Mouse (Mus musculus): ENCODE results near the gene Snx25. TPM values are rescaled to one million over a fixed set of nuclear protein-coding genes. Genes with fewer than 3 reads are reported as not detected.

The Snx25 gene
- polyA plus RNA-seq, 1 experiment from 2014 or later, result 4.8 TPM

GRCm38 (mm10) chr8:46010306-46010705 lies 141.7 kb downstream of the Snx25 start:
- Histone ChIP-seq H3K4me1 (peaks cover 27% of the 10 kb centered on the region), H3K4me3 (peak overlapping the region; percentile 40), H3K27me3 (replicated peaks) (no peaks in the 10 kb centered on the region), H3K9me3 (no peaks in the 10 kb centered on the region), H3K27ac (replicated peaks) (peak overlapping the region; percentile 82), H3K9ac (peak overlapping the region; percentile 70), H3K4me2 (peak overlapping the region; percentile 68), H3K36me3 (no peaks in the 10 kb centered on the region)
- WGBS, result 43% methylated on average over 2 of the region's 2 CpGs
- no peak; the same call in 1 of the 2 replicates for ATAC-seq (ENCODE audit: extremely low read depth, insufficient number of reproducible peaks, low FRiP score, low TSS enrichment)

DNA sequence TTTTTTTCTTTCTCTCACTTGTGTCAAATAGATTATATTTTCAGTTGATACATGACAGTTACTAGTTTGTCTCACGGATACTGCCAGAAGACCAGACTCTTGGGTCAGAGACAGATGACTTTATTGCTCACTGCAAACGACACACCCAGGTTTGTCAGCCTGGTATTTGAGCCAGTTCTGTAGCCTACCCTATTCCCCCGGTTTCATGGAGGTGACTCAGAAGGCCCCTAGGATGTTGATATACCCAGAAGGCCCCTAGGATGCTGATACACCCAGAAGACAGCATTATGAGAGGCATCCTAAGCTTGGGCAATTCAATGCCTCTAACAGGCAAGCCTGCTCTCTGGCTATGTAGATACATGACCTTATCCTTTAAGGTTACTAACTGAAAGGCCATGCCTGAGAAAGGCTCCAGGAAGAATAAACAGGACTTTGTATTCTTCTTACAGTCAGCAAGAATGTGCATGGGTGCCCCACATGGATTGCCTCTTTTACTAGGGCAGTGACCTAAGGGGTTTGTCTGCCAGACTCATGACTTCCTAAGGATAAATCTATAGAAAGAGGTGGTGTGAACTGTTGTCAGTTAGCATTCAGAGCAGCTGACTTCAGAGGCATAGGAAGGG lies 144.8 kb downstream of the Snx25 start:
- Histone ChIP-seq H3K27ac (replicated peaks) (no peak overlapping the region), H3K27me3 (replicated peaks) (no peaks in the 10 kb centered on the region), H3K36me3 (no peaks in the 10 kb centered on the region), H3K4me2 (no peak overlapping the region), H3K4me3 (no peak overlapping the region), H3K9ac (no peak overlapping the region), H3K9me3 (no peaks in the 10 kb centered on the region), H3K4me1 (peaks cover 32% of the 10 kb centered on the region)
- WGBS, result 76% methylated on average over 3 of the region's 3 CpGs
- no peak for ATAC-seq (ENCODE audit: extremely low read depth, insufficient number of reproducible peaks, low FRiP score, low TSS enrichment)

DNA sequence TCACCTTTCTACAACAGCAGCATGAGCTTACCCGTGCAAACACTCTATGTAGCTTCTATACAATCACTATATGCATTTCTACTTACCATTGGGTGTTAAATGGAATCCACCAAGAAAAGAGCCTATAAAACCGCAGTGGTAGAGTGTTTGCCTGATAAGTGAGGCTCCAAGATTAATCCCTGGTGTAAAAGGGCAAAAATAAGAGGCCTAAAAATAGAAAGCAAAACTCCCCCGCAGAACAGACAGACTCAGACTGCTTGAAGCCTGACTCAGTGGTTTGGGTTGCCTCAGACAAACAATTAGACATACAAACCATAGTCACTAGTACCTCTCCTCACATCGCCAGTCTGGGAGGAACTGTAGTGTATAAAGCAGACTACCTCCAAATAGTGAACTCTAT lies 146.4 kb downstream of the Snx25 start, which contains the start of gene Ankrd37:
TSS of gene Ankrd37 (minus strand) at position 112 of the 400 bp plus-strand sequence.
- Histone ChIP-seq H3K27ac (replicated peaks) (peak within 1 kb of the TSS; percentile 84), H3K9ac (peak within 1 kb of the TSS; percentile 52), H3K9me3 (no peaks in the 10 kb centered on the region), H3K4me1 (peaks cover 21% of the 10 kb centered on the region), H3K36me3 (no peaks in the 10 kb centered on the region), H3K4me2 (peak within 1 kb of the TSS; percentile 56), H3K27me3 (replicated peaks) (no peaks in the 10 kb centered on the region), H3K4me3 (peak within 1 kb of the TSS; percentile 15; the same call in 1 of the 2 replicates)
- no peak for ATAC-seq (ENCODE audit: extremely low read depth, insufficient number of reproducible peaks, low FRiP score, low TSS enrichment)
- WGBS, result 26% methylated on average over 4 of the region's 4 CpGs

GRCm38 (mm10) chr8:45999784-46000705 lies 151.9 kb downstream of the Snx25 start:
- peak overlapping the region; percentile 93 for H3K4me2 ChIP-seq
- peak overlapping the region; percentile 66 for H3K4me3 ChIP-seq
- no peaks in the 10 kb centered on the region for H3K27me3 ChIP-seq (replicated peaks)
- peak; percentile 99 for ATAC-seq (ENCODE audit: extremely low read depth, insufficient number of reproducible peaks, low FRiP score, low TSS enrichment)
- H3K4me1 ChIP-seq, result peaks cover 19% of the 10 kb centered on the region
- peak overlapping the region; percentile 97 for H3K27ac ChIP-seq (replicated peaks)
- H3K36me3 ChIP-seq, result peaks cover 26% of the 10 kb centered on the region
- H3K9me3 ChIP-seq, result no peaks in the 10 kb centered on the region
- peak overlapping the region; percentile 85 for H3K9ac ChIP-seq
- 6% methylated on average over 55 of the region's 55 CpGs for WGBS

DNA sequence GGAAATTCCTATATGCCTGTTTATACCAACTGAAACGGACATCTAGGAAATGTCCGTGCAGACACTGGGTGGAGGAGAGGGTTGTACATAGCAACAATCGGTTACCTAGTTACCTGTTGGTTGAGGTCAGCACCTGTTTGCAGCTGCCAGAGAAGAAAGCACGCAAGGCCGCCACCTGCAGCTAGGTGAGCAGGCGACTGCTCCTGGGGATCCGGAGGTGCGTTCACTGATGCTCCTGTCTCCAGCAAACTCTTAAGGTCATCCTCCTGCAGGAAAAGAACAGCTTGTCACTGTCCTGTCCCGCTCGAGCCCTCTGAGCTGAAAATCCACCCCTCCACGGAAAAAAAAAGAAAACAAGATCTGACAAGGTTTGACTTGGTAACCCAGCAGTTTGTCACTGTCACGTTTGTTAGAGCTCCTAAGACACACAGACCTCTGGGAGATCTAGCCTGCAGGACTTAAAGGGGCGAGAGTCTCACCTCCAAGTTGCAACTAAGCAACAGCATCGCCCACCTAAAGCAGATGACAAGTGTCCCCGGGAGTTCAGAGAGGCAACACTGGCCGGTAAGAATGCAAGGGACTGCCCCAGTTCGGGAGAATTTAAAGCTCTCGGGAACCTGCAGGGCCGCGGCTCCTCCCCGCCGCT lies 152.7 kb downstream of the Snx25 start, which contains the start of gene Lrp2bp:
TSS of gene Lrp2bp (plus strand) at position 166 of the 646 bp plus-strand sequence.
- H3K36me3 ChIP-seq, result peaks cover 31% of the 10 kb centered on the region
- peak within 1 kb of the TSS; percentile 93 for H3K4me2 ChIP-seq
- H3K27ac ChIP-seq (replicated peaks), result peak within 1 kb of the TSS; percentile 97
- no peak for ATAC-seq (ENCODE audit: extremely low read depth, insufficient number of reproducible peaks, low FRiP score, low TSS enrichment)
- WGBS, result 1% methylated on average over 22 of the region's 22 CpGs
- no peaks in the 10 kb centered on the region for H3K27me3 ChIP-seq (replicated peaks)
- H3K4me1 ChIP-seq, result peaks cover 17% of the 10 kb centered on the region
- H3K4me3 ChIP-seq, result peak within 1 kb of the TSS; percentile 66
- H3K9ac ChIP-seq, result peak within 1 kb of the TSS; percentile 85
- H3K9me3 ChIP-seq, result no peaks in the 10 kb centered on the region

- H3K4me2 ChIP-seq, result peak overlapping the region; percentile 93
- H3K27me3 ChIP-seq (replicated peaks), result no peaks in the 10 kb centered on the region
- no peak overlapping the region for H3K9ac ChIP-seq
- no peaks in the 10 kb centered on the region for H3K9me3 ChIP-seq
- no peak overlapping the region for H3K27ac ChIP-seq (replicated peaks)
- H3K4me3 ChIP-seq, result peak overlapping the region; percentile 66; the same call in 1 of the 2 replicates
- 66% methylated on average over 2 of the region's 2 CpGs for WGBS
- ATAC-seq (ENCODE audit: extremely low read depth, insufficient number of reproducible peaks, low FRiP score, low TSS enrichment), result no peak
- H3K36me3 ChIP-seq, result peaks cover 41% of the 10 kb centered on the region
- peaks cover 17% of the 10 kb centered on the region for H3K4me1 ChIP-seq
Measured at GRCm38 (mm10) chr8:45998228-45998627, 153.7 kb downstream of the Snx25 start.

DNA sequence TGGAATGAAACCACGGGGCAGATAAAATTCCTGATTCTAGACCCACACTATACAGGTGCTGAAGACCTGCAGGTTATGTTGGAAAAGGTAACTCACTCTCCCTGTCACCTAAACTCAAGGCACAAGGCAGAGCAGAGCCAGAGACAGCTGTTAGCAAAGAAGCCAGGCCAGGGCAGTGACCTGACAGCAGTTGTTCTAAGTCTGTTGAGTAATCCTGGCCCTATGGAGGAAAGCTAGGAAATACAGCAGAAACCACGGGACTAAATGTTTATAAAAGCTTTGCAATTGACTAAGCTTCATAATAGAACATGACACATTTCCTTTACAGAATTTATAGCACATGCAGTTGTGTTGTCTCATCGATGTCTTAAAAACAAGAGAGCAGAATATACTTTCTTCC lies 156.4 kb downstream of the Snx25 start:
- H3K9ac ChIP-seq, result no peak overlapping the region
- no peak for ATAC-seq (ENCODE audit: extremely low read depth, insufficient number of reproducible peaks, low FRiP score, low TSS enrichment)
- H3K9me3 ChIP-seq, result no peaks in the 10 kb centered on the region
- peaks cover 59% of the 10 kb centered on the region for H3K36me3 ChIP-seq
- H3K4me1 ChIP-seq, result peaks cover 16% of the 10 kb centered on the region
- no peak overlapping the region for H3K27ac ChIP-seq (replicated peaks)
- no peak overlapping the region for H3K4me3 ChIP-seq
- H3K27me3 ChIP-seq (replicated peaks), result no peaks in the 10 kb centered on the region
- 81% methylated on average over 3 of the region's 3 CpGs for WGBS
- H3K4me2 ChIP-seq, result no peak overlapping the region

- ATAC-seq (ENCODE audit: extremely low read depth, insufficient number of reproducible peaks, low FRiP score, low TSS enrichment), result no peak
- H3K9ac ChIP-seq, result no peak overlapping the region
- no peak overlapping the region for H3K27ac ChIP-seq (replicated peaks)
- no peaks in the 10 kb centered on the region for H3K9me3 ChIP-seq
- no peak overlapping the region for H3K4me3 ChIP-seq
- no peak overlapping the region for H3K4me2 ChIP-seq
- WGBS, result 91% methylated on average over 2 of the region's 2 CpGs
- peaks cover 67% of the 10 kb centered on the region for H3K36me3 ChIP-seq
- no peaks in the 10 kb centered on the region for H3K27me3 ChIP-seq (replicated peaks)
- peaks cover 10% of the 10 kb centered on the region for H3K4me1 ChIP-seq
Measured at GRCm38 (mm10) chr8:45994111-45994510, 157.8 kb downstream of the Snx25 start.

DNA sequence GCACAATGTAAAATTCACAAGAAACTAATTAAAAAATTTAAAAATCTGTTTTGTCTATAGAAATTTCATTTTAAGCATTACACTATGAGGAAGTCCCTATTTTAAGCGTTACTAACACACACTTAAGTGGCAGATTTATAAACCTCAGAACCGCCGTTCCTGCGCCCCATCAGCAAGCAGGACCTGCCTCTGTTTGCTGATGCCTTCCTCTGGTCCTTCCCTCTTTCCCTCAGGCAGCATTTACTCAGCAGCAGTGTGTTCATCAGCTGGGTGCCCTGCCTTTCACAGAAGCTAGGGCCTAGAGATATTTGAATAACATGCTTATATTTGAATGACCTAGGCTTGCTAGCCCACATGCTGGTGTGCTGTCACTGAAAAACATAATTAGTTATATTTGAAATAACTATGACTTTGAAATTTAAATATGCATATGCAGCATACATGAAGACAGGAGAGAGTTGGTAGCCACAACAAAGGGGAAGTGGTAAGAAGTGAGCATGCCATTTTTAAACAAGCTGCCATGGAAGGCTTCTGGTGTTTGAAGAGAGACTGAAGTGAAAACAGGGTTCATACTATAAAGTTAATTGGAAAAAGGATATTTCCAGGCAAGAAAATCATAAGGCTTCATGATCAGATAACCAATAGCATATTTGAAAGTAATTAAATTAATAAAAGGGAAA lies 161.2 kb downstream of the Snx25 start:
- H3K27ac ChIP-seq (replicated peaks), result no peak overlapping the region
- H3K36me3 ChIP-seq, result peaks cover 68% of the 10 kb centered on the region
- no peak for ATAC-seq (ENCODE audit: extremely low read depth, insufficient number of reproducible peaks, low FRiP score, low TSS enrichment)
- H3K9me3 ChIP-seq, result no peaks in the 10 kb centered on the region
- H3K27me3 ChIP-seq (replicated peaks), result no peaks in the 10 kb centered on the region
- 92% methylated on average over 4 of the region's 4 CpGs for WGBS
- H3K9ac ChIP-seq, result no peak overlapping the region
- no peak overlapping the region for H3K4me3 ChIP-seq
- no peak overlapping the region for H3K4me2 ChIP-seq
- no peaks in the 10 kb centered on the region for H3K4me1 ChIP-seq

GRCm38 (mm10) chr8:45988189-45988588 lies 163.8 kb downstream of the Snx25 start:
- H3K27me3 ChIP-seq (replicated peaks), result no peaks in the 10 kb centered on the region
- H3K9ac ChIP-seq, result no peak overlapping the region
- H3K27ac ChIP-seq (replicated peaks), result no peak overlapping the region
- H3K4me1 ChIP-seq, result no peaks in the 10 kb centered on the region
- H3K9me3 ChIP-seq, result no peaks in the 10 kb centered on the region
- WGBS, result 36% methylated on average over 2 of the region's 2 CpGs
- H3K4me3 ChIP-seq, result no peak overlapping the region
- peaks cover 67% of the 10 kb centered on the region for H3K36me3 ChIP-seq
- no peak for ATAC-seq (ENCODE audit: extremely low read depth, insufficient number of reproducible peaks, low FRiP score, low TSS enrichment)
- no peak overlapping the region for H3K4me2 ChIP-seq

DNA sequence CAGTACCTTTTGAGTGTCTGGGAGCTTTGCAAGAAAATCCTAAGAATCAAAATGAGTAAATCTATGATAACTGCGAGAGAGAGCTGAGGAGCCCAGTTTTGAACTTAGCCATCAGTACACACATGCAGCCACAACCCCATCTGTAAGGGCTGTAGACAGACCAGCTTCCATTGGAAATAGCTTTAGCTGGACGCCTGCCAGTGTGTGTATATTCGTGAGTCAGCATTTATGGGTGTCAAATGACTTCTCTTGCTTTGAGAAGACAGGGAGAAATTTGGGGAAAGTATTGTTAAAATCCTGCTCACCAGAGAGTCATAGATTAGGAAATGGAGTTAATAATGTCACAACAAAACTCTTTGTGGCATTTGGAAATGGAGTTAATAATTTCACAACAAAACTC lies 165.3 kb downstream of the Snx25 start:
- ATAC-seq (ENCODE audit: extremely low read depth, insufficient number of reproducible peaks, low FRiP score, low TSS enrichment), result no peak
- no peak overlapping the region for H3K9ac ChIP-seq
- no peaks in the 10 kb centered on the region for H3K27me3 ChIP-seq (replicated peaks)
- no peaks in the 10 kb centered on the region for H3K4me1 ChIP-seq
- H3K4me2 ChIP-seq, result no peak overlapping the region
- H3K4me3 ChIP-seq, result no peak overlapping the region
- 66% methylated on average over 3 of the region's 3 CpGs for WGBS
- peaks cover 75% of the 10 kb centered on the region for H3K36me3 ChIP-seq
- no peak overlapping the region for H3K27ac ChIP-seq (replicated peaks)
- H3K9me3 ChIP-seq, result no peaks in the 10 kb centered on the region

All from heart, embryonic 13.5 days (tissue).